Mouse (Mus musculus) kidney, adult 2 months (tissue): ENCODE measurements at regions not wholly inside any gene's neighbourhood (a gene's known extent, or its start where the extent isn't known, plus 50 kb on each side); places are given as distances from the start of the nearest gene placed in this dataset.

Source experiments
- CTCF ChIP-seq: fragments of 200-500 bp; conservative IDR thresholded peaks from 2 replicates; pipeline ENCODE4 v1.5.1; 2011; ENCODE audit warnings: low read depth, mild to moderate bottlenecking, control low read depth, low read length, moderate library complexity, mixed read lengths; ENCODE audit not compliant: insufficient read depth, insufficient read length
- POLR2A ChIP-seq: fragments of 200-500 bp; IDR thresholded peaks from one replicate; pipeline ENCODE4 v1.6.1; 2011; ENCODE audit warnings: low read depth, low read length, control low read depth

GRCm38 (mm10) chr4:53256996-53257395 is 97.3 kb upstream of the Abca1 start:
- TF ChIP-seq CTCF = no peak
- no peak for TF ChIP-seq POLR2A
